Mouse (Mus musculus): Measurements from ENCODE around the gene Mbtd1. TPM values are rescaled to one million over a fixed set of nuclear protein-coding genes. Genes with fewer than 3 reads are reported as not detected.

Gene Mbtd1
- 47.0 TPM for polyA plus RNA-seq (2017; shearing (Covaris generic))

DNA sequence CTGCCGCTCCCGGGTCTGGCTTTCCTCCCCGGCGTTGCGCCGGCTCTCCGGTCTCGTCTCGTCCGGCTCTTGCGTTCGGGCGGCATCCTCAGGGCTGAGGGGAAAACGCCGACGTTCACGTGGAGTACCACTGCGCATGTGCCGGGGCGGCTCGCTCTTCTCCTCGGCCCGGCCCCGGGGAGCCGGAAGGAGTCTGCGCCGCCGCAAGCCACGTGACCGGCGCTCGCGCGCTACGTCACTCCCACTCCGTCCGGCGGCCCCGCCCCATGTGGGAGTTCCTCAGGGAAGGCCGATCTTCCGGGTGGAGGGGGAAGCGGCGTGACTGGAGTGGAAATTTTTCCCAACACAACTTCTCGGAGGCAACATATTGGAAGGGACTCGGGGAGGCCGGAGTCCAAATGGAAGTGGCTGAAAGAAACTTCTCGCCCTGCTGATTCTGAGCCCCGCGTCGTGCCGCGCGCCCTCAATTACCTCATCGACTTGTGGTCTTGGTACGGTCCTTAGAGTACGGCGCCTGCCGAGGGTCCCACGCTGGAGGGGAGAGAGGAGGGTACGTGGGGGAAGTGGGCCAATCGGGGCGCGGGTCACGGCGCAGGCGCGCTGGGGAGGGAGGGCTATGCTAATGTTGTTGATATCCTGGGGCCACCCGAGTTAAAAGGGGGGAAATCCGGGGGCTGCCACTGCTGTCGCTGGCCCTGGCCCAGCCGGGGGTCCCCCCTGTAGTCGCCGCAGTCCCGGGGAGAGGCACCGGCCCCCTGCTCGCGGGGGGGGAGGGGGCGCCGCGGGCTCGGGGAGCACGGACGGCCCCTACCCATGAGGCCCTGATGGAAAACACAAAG, at the start of gene Mbtd1, which contains the start of gene Utp18:
Gene Mbtd1 (plus strand): TSS at position 281 of the 839 bp plus-strand sequence.
Gene Utp18 (minus strand): TSS at position 195 of the 839 bp plus-strand sequence.

DNA sequence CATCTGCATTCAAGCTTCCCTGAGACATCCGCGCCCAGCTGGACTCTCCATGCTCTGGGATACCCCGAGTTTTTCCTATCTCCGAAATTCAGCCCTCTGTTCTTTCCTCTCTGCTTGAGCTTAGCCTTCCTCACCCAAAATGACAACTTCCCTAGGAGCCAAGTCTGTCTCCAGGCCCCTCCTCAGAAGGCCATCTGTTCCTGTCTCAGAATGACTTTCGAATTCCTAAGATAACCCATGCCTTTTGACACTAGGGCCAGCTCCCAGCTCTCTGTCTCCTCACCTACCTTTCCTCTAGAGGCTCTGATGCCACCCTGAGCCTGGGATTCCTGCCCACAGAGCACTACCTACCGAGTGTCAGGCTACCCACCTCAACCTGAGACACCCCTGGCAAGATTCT, 70.5 kb downstream of the Mbtd1 start, which contains the start of gene Nme2:
Gene Nme2 (minus strand): TSS at position 101 of the 400 bp plus-strand sequence.

DNA sequence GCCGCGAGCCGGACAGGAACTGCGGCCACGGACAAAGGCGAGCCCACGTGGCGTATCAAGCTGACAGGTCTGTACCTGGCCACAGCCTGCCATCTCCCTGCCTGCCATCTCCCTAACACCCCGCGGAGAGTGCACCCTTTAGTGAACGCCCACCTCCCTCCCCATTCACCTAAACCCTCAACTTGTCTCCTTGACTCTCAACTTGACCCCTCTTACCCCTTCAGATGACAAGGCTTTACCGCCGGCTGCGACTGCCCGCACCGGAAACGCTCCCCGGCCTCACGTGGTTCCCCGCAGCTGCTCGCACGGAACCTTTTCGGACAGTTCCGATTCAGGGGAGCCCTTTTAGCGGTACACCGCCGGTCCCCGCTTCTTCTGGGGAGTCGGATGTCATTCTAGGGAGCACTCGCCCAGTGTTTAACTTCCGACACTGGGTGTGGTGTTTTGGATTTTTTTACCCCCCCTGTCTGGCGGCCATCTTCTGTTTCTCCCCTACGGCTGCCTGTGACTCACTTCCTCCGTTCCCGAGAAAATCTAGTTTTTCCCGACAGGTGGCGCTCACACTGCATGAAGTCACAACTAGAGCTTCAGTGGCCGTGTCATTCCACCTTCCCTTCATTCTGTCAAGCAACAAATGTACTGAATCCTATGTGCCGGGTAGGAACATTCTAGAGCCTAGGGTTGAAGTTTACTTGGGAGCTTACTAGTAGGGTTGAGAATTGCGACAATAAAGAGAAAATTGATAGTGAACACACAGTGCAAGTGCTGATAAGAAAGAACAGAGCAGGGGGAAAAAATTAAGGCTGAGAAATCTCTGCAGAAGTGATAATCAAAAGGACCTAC, 82.6 kb downstream of the Mbtd1 start, which contains the start of the genes Gm20390 and Nme1:
Gene Gm20390 (minus strand): TSS at position 289 of the 843 bp plus-strand sequence.
Gene Nme1 (minus strand): TSS at position 517 of the 843 bp plus-strand sequence.

DNA sequence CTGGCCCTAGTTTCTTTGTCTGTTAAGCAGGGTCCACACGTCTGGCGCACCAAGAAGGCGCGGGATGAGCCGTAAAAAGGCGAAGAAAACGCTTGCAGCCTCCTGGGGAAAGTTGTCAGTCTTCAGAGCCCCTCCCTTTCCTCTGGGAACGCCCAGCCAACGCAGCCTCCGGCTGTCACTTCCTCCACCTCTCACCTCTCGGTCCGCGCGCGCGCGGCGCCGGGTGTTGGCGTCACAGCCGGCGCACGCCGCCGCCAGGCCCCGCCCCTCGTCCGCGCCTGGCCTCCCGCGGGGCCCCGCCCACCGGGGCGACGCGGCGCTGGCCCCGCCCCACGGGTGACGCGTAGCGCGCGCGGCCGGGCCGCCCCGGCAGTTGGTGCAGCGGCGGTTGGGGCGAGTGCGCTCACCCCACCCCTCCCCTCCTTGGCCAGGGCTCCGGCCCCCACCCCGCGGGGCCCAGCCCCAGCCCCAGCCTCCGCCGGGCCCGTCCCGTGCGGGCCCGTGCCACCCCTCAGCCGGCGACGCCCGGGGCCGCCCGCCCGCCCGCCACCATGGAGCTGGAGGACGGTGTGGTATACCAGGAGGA, 110.2 kb downstream of the Mbtd1 start, which contains the start of gene Spag9:
Gene Spag9 (plus strand): TSS at position 372 of the 586 bp plus-strand sequence.

Other genes starting within 250 kb of the Mbtd1 start
- 54.8 TPM for gene Utp18, start 86 bp upstream of the Mbtd1 start, polyA plus RNA-seq (2017; shearing (Covaris generic))
- gene Nme2, start 70.4 kb downstream of the Mbtd1 start, polyA plus RNA-seq (2017; shearing (Covaris generic)), result 190 TPM
- gene Gm20390, start 82.4 kb downstream of the Mbtd1 start, polyA plus RNA-seq (2017; shearing (Covaris generic)), result 135 TPM
- gene Nme1, start 82.7 kb downstream of the Mbtd1 start, polyA plus RNA-seq (2017; shearing (Covaris generic)), result 55.8 TPM
- gene Spag9, start 110.2 kb downstream of the Mbtd1 start, polyA plus RNA-seq (2017; shearing (Covaris generic)), result 184 TPM